Mouse (Mus musculus) limb, embryonic 14.5 days (tissue): ENCODE results near the gene Tnrc6c. TPM values are rescaled to one million over a fixed set of nuclear protein-coding genes. Genes with fewer than 3 reads are reported as not detected.
A peak's percentile ranks its signal among the peaks of the same experiment; 100 is the strongest.
"Not testable (repeated sequence)": the region's sequence is repeated elsewhere in the genome, so short reads cannot be mapped to it uniquely, and the experiment has no call there.

Experiments
- ATAC-seq: fragments of 200-750 bp; cut with Nextera tagmentation; 2 replicates; pipeline ENCODE4 v1.8.0; 2017; ENCODE audit warnings: low read depth, moderate number of reproducible peaks, moderate TSS enrichment; ENCODE audit not compliant: low FRiP score
- DNase-seq: peaks from one replicate; pipeline ENCODE4 v3.0.0-alpha.2; 2015; ENCODE audit warnings: low spot score
- H3K27ac ChIP-seq: fragments of 300-500 bp; sonication (generic); replicated peaks from 2 replicates; pipeline ENCODE4 v1.5.1; 2014; ENCODE audit warnings: low read depth, mild to moderate bottlenecking, low read length, moderate library complexity, mixed read lengths
- H3K27me3 ChIP-seq: fragments of 300-500 bp; sonication (generic); 2 replicates; pipeline ENCODE4 v1.6.1; 2014; ENCODE audit warnings: low read length, mixed read lengths; ENCODE audit not compliant: control insufficient read depth, insufficient read depth
- H3K36me3 ChIP-seq: fragments of 300-500 bp; sonication (generic); 2 replicates; pipeline ENCODE4 v1.6.1; 2014; ENCODE audit warnings: mild to moderate bottlenecking, low read length, moderate library complexity, mixed read lengths; ENCODE audit not compliant: control insufficient read depth, insufficient read depth
- H3K4me1 ChIP-seq: fragments of 300-500 bp; sonication (generic); 2 replicates; pipeline ENCODE4 v1.6.1; 2014; ENCODE audit warnings: antibody characterized with exemption, low read length, mixed read lengths; ENCODE audit not compliant: control insufficient read depth, insufficient read depth
- H3K4me2 ChIP-seq: fragments of 300-500 bp; sonication (generic); replicated peaks from 2 replicates; pipeline ENCODE4 v1.6.1; 2014; ENCODE audit warnings: low read depth, mild to moderate bottlenecking, low read length, moderate library complexity; ENCODE audit not compliant: severe bottlenecking
- H3K4me3 ChIP-seq: fragments of 300-500 bp; sonication (generic); replicated peaks from 2 replicates; pipeline ENCODE4 v1.5.1; 2014; ENCODE audit warnings: low read length
- H3K9ac ChIP-seq: fragments of 300-500 bp; sonication (generic); 2 replicates; pipeline ENCODE4 v1.6.1; 2014; ENCODE audit warnings: mild to moderate bottlenecking, low read depth, low read length, moderate library complexity; ENCODE audit not compliant: severe bottlenecking
- H3K9me3 ChIP-seq: fragments of 300-500 bp; sonication (generic); 2 replicates; pipeline ENCODE4 v1.6.1; 2016; ENCODE audit warnings: low read length; ENCODE audit not compliant: control insufficient read depth
- POLR2A ChIP-seq: fragments of 200-500 bp; IDR thresholded peaks from 2 replicates; pipeline ENCODE4 v1.8.0; 2012; ENCODE audit warnings: inconsistent platforms, mild to moderate bottlenecking, moderate library complexity, borderline replicate concordance; ENCODE audit not compliant: insufficient read depth, insufficient read length; ENCODE audit errors: extremely low read depth
- WGBS: fragments of 180-500 bp; shearing (Covaris S2); extraction: QIAGEN DNeasy Blood & Tissue Kit; methylation state at CpG from one replicate; pipeline ENCODE4 v1.1.7; 2014; 5-methylcytosine and 5-hydroxymethylcytosine counted together
- polyA plus RNA-seq, 2 experiments: library from polyadenylated mRNA; depleted of rRNA in 1 of 2; stranded (reverse) in 1 of 2; unstranded in 1 of 2; fragments of >200 nt; fragmentation: Nextera tagmentation in 1 of 2; extraction: Ambion mirVana in 1 of 2; gene quantifications; 2 replicates each; pipeline versions ENCODE4 v1.2.1 to v1.2.3; 2012 to 2014

Tnrc6c gene
- polyA plus RNA-seq, 2 experiments: 18.1 to 34.7 TPM

DNA sequence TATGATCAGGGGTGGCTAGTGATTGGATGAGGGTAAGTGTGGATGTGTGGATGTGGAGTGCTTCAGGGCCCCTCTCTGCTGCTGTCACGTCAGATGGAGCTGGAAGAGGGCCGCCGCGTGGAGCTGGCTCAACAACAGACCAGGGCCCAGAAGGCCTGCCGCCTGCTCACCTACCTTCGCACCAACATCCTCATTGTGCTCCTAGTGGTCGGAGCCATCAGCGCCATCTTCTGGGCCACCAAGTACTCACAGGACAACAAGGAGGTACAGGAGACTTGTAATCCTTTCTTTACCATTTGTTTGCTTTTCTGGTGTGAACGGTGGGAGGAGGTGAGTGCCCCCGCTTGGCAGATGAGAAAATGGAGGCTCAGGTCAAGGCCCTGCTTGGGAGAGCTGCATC, 132.2 kb downstream of the Tnrc6c start:
- Histone ChIP-seq H3K27me3 (no peaks in the 10 kb centered on the region), H3K4me3 (no peak overlapping the region), H3K9me3 (no peaks in the 10 kb centered on the region), H3K9ac (no peak overlapping the region), H3K4me1 (peaks cover 14% of the 10 kb centered on the region), H3K27ac (no peak overlapping the region), H3K4me2 (no peak overlapping the region), H3K36me3 (no peaks in the 10 kb centered on the region)
- TF ChIP-seq POLR2A: no peak
- ATAC-seq (no peak), DNase-seq (no peak)
- 10% methylated on average over 10 of the region's 10 CpGs for WGBS

DNA sequence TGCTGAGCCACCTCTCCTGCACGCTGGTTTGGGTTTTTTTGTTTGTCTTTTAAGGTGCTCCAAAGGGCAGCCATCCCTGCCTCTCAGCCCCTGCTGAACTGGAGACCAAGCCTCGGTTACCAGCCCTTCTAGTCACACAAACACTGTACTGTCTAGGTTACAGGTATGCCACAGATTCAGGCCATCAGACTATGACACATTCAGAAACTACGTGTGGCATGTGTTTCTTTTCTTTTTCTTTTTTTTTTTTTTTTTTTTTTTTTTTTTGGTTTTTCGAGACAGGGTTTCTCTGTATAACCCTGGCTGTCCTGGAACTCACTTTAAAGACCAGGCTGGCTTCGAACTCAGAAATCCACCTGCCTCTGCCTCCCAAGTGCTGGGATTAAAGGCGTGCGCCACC, 134.4 kb downstream of the Tnrc6c start:
- WGBS: 74% methylated on average over 7 of the region's 7 CpGs
- not testable (repeated sequence) for H3K4me3 ChIP-seq, H3K4me2 ChIP-seq, ATAC-seq, H3K9ac ChIP-seq, DNase-seq, H3K27me3 ChIP-seq, H3K36me3 ChIP-seq, H3K27ac ChIP-seq, H3K9me3 ChIP-seq
- peaks cover 11% of the 10 kb centered on the region for H3K4me1 ChIP-seq

DNA sequence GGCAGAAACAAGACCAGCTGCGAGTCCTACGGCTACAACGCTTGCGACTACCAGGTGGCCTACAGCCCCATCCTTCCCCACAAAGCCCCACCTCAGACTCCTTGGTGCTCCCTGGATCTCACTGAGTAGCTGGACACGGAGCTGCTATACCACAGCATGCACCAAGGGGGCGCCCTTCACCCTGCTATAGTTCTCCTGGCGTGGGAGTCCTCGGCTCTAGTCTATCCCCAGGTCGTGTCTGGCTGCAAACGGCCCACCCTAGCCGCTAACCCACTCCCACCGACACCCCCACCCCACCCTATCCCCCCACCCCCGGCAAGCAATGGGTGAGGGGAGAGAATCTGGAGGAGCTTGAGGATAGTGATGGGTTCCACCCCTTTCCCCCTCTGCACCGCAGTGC, 136.2 kb downstream of the Tnrc6c start:
- no peaks in the 10 kb centered on the region for H3K36me3 ChIP-seq
- DNase-seq: peak; percentile 62
- peaks cover 11% of the 10 kb centered on the region for H3K4me1 ChIP-seq
- no peak overlapping the region for H3K9ac ChIP-seq
- no peak for TF ChIP-seq POLR2A
- H3K4me2 ChIP-seq: peak overlapping the region; percentile 28; the same call in 1 of the 2 replicates
- H3K4me3 ChIP-seq: no peak overlapping the region
- H3K9me3 ChIP-seq: no peaks in the 10 kb centered on the region
- WGBS: 7% methylated on average over 14 of the region's 14 CpGs
- no peaks in the 10 kb centered on the region for H3K27me3 ChIP-seq
- no peak overlapping the region for H3K27ac ChIP-seq
- peak; percentile 16; the same call in 1 of the 2 replicates for ATAC-seq

DNA sequence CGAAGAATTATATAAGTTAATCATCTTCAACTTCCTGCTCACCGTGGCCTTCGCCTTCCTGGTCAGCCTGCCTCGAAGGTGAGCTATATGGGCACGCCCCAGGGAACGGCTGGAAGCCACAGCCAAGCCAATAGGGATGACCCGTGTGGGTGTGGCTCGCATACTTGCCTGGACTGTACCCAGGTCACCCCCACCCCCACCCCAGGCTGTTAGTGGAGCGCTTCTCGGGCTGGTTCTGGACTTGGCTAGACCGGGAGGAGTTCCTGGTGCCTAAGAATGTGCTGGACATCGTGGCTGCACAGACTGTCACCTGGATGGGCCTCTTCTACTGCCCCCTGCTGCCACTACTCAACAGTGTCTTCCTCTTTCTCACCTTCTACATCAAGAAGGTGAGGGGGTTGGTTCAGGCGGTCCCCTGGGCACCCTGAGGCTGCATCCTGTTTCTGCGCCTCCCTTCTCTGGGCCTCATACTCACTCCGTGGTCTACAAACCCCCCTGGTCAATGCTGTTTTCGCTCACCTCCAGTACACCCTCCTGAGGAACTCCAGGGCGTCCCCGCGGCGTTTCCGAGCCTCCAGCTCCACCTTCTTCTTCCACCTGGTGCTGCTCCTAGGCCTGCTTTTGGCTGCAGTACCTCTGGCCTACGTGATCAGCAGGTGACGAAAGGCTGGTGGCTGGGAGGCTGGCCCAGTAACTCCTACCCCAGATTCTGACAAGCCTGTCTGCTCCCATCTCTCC, 136.8 kb downstream of the Tnrc6c start:
- TF ChIP-seq POLR2A: no peak
- no peaks in the 10 kb centered on the region for H3K36me3 ChIP-seq
- no peak overlapping the region for H3K4me3 ChIP-seq
- no peak overlapping the region for H3K27ac ChIP-seq
- H3K9me3 ChIP-seq: no peaks in the 10 kb centered on the region
- ATAC-seq (0 out of 2 replicates have a peak, but pooled peaks have one; percentile 11), DNase-seq (no peak)
- WGBS: 30% methylated on average over 23 of the region's 23 CpGs
- peaks cover 11% of the 10 kb centered on the region for H3K4me1 ChIP-seq
- no peak overlapping the region for H3K9ac ChIP-seq
- no peaks in the 10 kb centered on the region for H3K27me3 ChIP-seq
- peak overlapping the region; percentile 28; the same call in 1 of the 2 replicates for H3K4me2 ChIP-seq

DNA sequence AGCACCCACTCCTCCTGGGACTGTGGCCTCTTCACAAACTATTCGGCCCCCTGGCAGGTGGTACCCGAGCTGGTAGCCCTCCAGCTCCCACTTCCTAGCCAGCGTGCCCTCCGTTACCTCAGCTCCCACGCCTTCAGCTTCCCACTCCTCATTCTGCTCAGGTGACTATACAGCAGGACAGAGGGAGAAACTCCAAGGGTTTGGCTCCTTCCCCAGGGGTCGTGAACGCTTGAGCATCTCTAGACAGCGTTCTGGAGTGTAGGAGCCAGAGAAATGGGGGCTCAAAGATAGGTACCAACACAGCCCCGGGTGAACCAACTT, 137.3 kb downstream of the Tnrc6c start:
- H3K9me3 ChIP-seq: no peaks in the 10 kb centered on the region
- DNase-seq (no peak), ATAC-seq (no peak)
- no peak overlapping the region for H3K4me2 ChIP-seq
- no peak for TF ChIP-seq POLR2A
- peaks cover 11% of the 10 kb centered on the region for H3K4me1 ChIP-seq
- no peak overlapping the region for H3K9ac ChIP-seq
- no peak overlapping the region for H3K4me3 ChIP-seq
- WGBS: 88% methylated on average over 9 of the region's 9 CpGs
- H3K27ac ChIP-seq: no peak overlapping the region
- no peaks in the 10 kb centered on the region for H3K36me3 ChIP-seq
- H3K27me3 ChIP-seq: no peaks in the 10 kb centered on the region
